Mouse (Mus musculus) C2C12 (cell line): ENCODE measurements around the gene Akt1s1. TPM values are rescaled to one million over a fixed set of nuclear protein-coding genes. Genes with fewer than 3 reads are reported as not detected.

Source experiments
- H3K27me3 ChIP-seq: one replicate; pipeline ENCODE4 v1.6.1; 2011; ENCODE audit not compliant: control insufficient read depth, insufficient read depth, insufficient read length
- H3K36me3 ChIP-seq: one replicate; pipeline ENCODE4 v1.6.1; 2011; ENCODE audit not compliant: control insufficient read depth, insufficient read depth
- H3K4me3 ChIP-seq: one replicate; pipeline ENCODE4 v1.5.1; 2011; ENCODE audit warnings: mild to moderate bottlenecking, control low read depth; ENCODE audit not compliant: poor library complexity, insufficient read depth, severe bottlenecking
- H3K79me2 ChIP-seq: one replicate; pipeline ENCODE4 v1.6.1; 2011; ENCODE audit not compliant: control insufficient read depth, insufficient read depth
- H3K79me3 ChIP-seq: one replicate; pipeline ENCODE4 v1.6.1; 2011; ENCODE audit warnings: low read depth, control low read depth
- H3ac ChIP-seq: one replicate; pipeline ENCODE3; 2011; ENCODE audit warnings: low read depth; ENCODE audit not compliant: control insufficient read depth, insufficient read length
- CEBPB ChIP-seq: IDR thresholded peaks from one replicate; pipeline ENCODE4 v1.6.1; 2011; ENCODE audit warnings: low read depth, mild to moderate bottlenecking, control low read depth, moderate library complexity
- CTCF ChIP-seq: IDR thresholded peaks from one replicate; pipeline ENCODE4 v1.5.1; 2011; ENCODE audit not compliant: control insufficient read depth, insufficient read depth, insufficient read length
- FOSL1 ChIP-seq: IDR thresholded peaks from one replicate; pipeline ENCODE4 v1.8.0; 2011; ENCODE audit warnings: mild to moderate bottlenecking, low read length; ENCODE audit not compliant: poor library complexity, insufficient read depth, severe bottlenecking
- MAX ChIP-seq: IDR thresholded peaks from one replicate; pipeline ENCODE4 v1.6.1; 2011; ENCODE audit warnings: mild to moderate bottlenecking, control low read depth
- MYOD1 ChIP-seq: IDR thresholded peaks from one replicate; pipeline ENCODE4 v1.6.1; 2011; ENCODE audit warnings: low read depth; ENCODE audit not compliant: control insufficient read depth, insufficient read length
- MYOG ChIP-seq: IDR thresholded peaks from one replicate; pipeline ENCODE4 v1.6.1; 2011; ENCODE audit not compliant: control insufficient read depth, insufficient read length; ENCODE audit errors: extremely low read depth
- USF1 ChIP-seq: IDR thresholded peaks from one replicate; pipeline ENCODE4 v1.6.1; 2011; ENCODE audit warnings: low read depth, mild to moderate bottlenecking, control low read depth, moderate library complexity
- polyA plus RNA-seq: library from polyadenylated mRNA; unstranded; fragments of >200 nt; fragmentation: generic; extraction: Trizol; gene quantifications from one replicate; pipeline ENCODE4 v1.2.1, GENCODE M21; 2012; ENCODE audit warnings: missing spikeins

The Akt1s1 gene
- polyA plus RNA-seq, 1 experiment, result 208 TPM

- Histone ChIP-seq H3K36me3 (peaks cover 35% of the 10 kb centered on the region), H3K27me3 (no peaks in the 10 kb centered on the region), H3K79me3 (peaks cover 16% of the 10 kb centered on the region), H3ac (no peak overlapping the region), H3K79me2 (peaks cover 33% of the 10 kb centered on the region), H3K4me3 (no peak overlapping the region)
- TF ChIP-seq MYOD1 (no peak), CTCF (no peak), MYOG (no peak), MAX (no peak), USF1 (no peak), FOSL1 (no peak), CEBPB (no peak)
Observed at GRCm38 (mm10) chr7:44812651-44813325, 36.0 kb upstream of the Akt1s1 start.

- no peak overlapping the region for H3ac ChIP-seq
- H3K79me2 ChIP-seq, result peaks cover 45% of the 10 kb centered on the region
- peaks cover 28% of the 10 kb centered on the region for H3K79me3 ChIP-seq
- no peak overlapping the region for H3K4me3 ChIP-seq
- peaks cover 43% of the 10 kb centered on the region for H3K36me3 ChIP-seq
- no peak for TF ChIP-seq MYOD1
- TF ChIP-seq CEBPB, result no peak
- no peak for TF ChIP-seq MYOG
- no peak for TF ChIP-seq FOSL1
- TF ChIP-seq USF1, result no peak
- no peak for TF ChIP-seq MAX
- TF ChIP-seq CTCF, result no peak
- no peaks in the 10 kb centered on the region for H3K27me3 ChIP-seq
Observed at GRCm38 (mm10) chr7:44813985-44814384, 34.8 kb upstream of the Akt1s1 start.

GRCm38 (mm10) chr7:44814423-44814822, 34.4 kb upstream of the Akt1s1 start:
- no peaks in the 10 kb centered on the region for H3K27me3 ChIP-seq
- no peak for TF ChIP-seq USF1
- no peak for TF ChIP-seq MAX
- TF ChIP-seq CTCF, result no peak
- no peak for TF ChIP-seq FOSL1
- TF ChIP-seq MYOD1, result no peak
- no peak for TF ChIP-seq MYOG
- no peak for TF ChIP-seq CEBPB
- H3K4me3 ChIP-seq, result no peak overlapping the region
- no peak overlapping the region for H3ac ChIP-seq
- peaks cover 50% of the 10 kb centered on the region for H3K79me2 ChIP-seq
- peaks cover 47% of the 10 kb centered on the region for H3K36me3 ChIP-seq
- H3K79me3 ChIP-seq, result peaks cover 33% of the 10 kb centered on the region

DNA sequence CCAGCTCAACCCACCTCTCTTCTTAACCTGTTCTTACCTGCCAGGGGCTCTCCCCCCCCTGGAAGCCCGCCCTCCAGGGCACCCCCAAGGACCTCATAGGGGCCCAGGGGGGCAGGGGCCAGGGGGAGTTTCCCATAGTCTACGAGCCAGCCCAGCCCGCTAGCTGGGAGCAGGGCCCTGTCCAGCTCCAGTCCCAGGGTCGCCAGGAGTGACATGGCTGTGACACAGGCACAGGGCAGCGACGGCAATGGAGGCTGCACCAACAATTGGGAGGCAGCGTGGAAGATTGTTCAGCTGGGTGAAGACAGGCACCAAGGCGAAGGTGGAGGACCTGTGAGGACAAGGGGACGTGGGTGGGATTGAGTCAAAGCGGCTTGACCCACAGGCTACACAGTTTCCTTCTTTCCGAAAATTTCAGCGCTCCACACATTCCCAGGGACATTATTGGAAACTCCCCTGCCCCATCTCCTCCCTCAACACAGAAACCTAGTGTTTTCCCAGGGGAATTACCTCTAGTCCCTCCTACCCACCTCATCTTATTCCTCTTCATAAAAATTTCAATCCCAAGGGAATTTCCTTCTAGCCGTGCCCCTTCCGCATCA, 33.7 kb upstream of the Akt1s1 start:
- peaks cover 56% of the 10 kb centered on the region for H3K79me2 ChIP-seq
- H3K4me3 ChIP-seq, result peak overlapping the region; percentile 36
- peaks cover 52% of the 10 kb centered on the region for H3K36me3 ChIP-seq
- no peaks in the 10 kb centered on the region for H3K27me3 ChIP-seq
- peak overlapping the region; percentile 47 for H3ac ChIP-seq
- TF ChIP-seq FOSL1 (no peak), MYOD1 (no peak), CEBPB (no peak), CTCF (no peak), MAX (no peak), USF1 (no peak), MYOG (no peak)
- peaks cover 39% of the 10 kb centered on the region for H3K79me3 ChIP-seq

- Histone ChIP-seq H3K36me3 (peaks cover 51% of the 10 kb centered on the region), H3K79me3 (peaks cover 47% of the 10 kb centered on the region), H3K27me3 (no peaks in the 10 kb centered on the region), H3ac (peak within 1 kb of the TSS; percentile 88), H3K4me3 (peak within 1 kb of the TSS; percentile 65), H3K79me2 (peaks cover 64% of the 10 kb centered on the region)
- TF ChIP-seq CTCF (no peak), MAX (peak; percentile 81), FOSL1 (no peak), USF1 (no peak)
Observed at GRCm38 (mm10) chr7:44815721-44816469, 32.9 kb upstream of the Akt1s1 start, which contains the start of the genes Nup62 and Il4i1. TSS of gene Nup62 (plus strand) at chr7:44816088. TSS of gene Il4i1 (plus strand) at chr7:44816387.
